Mouse (Mus musculus) neural tube, embryonic 12.5 days (tissue): ENCODE data around the gene Pik3cd. TPM values are rescaled to one million over a fixed set of nuclear protein-coding genes. Genes with fewer than 3 reads are reported as not detected.
"Not testable (repeated sequence)": the region's sequence is repeated elsewhere in the genome, so short reads cannot be mapped to it uniquely, and the experiment has no call there.

Source experiments
- ATAC-seq: fragments of 200-750 bp; cut with Nextera tagmentation; 2 replicates; pipeline ENCODE4 v1.8.0; 2017; ENCODE audit warnings: low read depth, mild to moderate bottlenecking, moderate TSS enrichment, moderate library complexity; ENCODE audit not compliant: low FRiP score
- H3K27ac ChIP-seq: fragments of 300-500 bp; sonication (generic); 2 replicates; pipeline ENCODE4 v1.5.1; 2016
- H3K27me3 ChIP-seq: fragments of 300-500 bp; sonication (generic); replicated peaks from 2 replicates; pipeline ENCODE4 v1.6.1; 2016; ENCODE audit warnings: mild to moderate bottlenecking
- H3K36me3 ChIP-seq: fragments of 300-500 bp; sonication (generic); 2 replicates; pipeline ENCODE4 v1.6.1; 2016; ENCODE audit warnings: mild to moderate bottlenecking
- H3K4me1 ChIP-seq: fragments of 300-500 bp; sonication (generic); 2 replicates; pipeline ENCODE4 v1.6.1; 2016
- H3K4me2 ChIP-seq: fragments of 300-500 bp; sonication (generic); replicated peaks from 2 replicates; pipeline ENCODE4 v1.6.1; 2016; ENCODE audit warnings: mild to moderate bottlenecking
- H3K4me3 ChIP-seq: fragments of 300-500 bp; sonication (generic); 2 replicates; pipeline ENCODE4 v1.5.1; 2016
- H3K9ac ChIP-seq: fragments of 300-500 bp; sonication (generic); 2 replicates; pipeline ENCODE4 v1.6.1; 2016; ENCODE audit warnings: mild to moderate bottlenecking
- H3K9me3 ChIP-seq: fragments of 300-500 bp; sonication (generic); 2 replicates; pipeline ENCODE4 v1.6.1; 2016; ENCODE audit warnings: mild to moderate bottlenecking
- WGBS: fragments of 180-500 bp; shearing (Covaris S2); methylation state at CpG from one replicate; pipeline ENCODE4 v1.1.7; 2016; 5-methylcytosine and 5-hydroxymethylcytosine counted together
- polyA plus RNA-seq: library from polyadenylated mRNA; unstranded; fragments of >200 nt; fragmentation: Nextera tagmentation; extraction: Ambion mirVana; gene quantifications from 2 replicates; pipeline ENCODE4 v1.2.1, GENCODE M21; 2016

Gene Pik3cd
- 20.7 and 22.9 TPM in 2 replicates for polyA plus RNA-seq

DNA sequence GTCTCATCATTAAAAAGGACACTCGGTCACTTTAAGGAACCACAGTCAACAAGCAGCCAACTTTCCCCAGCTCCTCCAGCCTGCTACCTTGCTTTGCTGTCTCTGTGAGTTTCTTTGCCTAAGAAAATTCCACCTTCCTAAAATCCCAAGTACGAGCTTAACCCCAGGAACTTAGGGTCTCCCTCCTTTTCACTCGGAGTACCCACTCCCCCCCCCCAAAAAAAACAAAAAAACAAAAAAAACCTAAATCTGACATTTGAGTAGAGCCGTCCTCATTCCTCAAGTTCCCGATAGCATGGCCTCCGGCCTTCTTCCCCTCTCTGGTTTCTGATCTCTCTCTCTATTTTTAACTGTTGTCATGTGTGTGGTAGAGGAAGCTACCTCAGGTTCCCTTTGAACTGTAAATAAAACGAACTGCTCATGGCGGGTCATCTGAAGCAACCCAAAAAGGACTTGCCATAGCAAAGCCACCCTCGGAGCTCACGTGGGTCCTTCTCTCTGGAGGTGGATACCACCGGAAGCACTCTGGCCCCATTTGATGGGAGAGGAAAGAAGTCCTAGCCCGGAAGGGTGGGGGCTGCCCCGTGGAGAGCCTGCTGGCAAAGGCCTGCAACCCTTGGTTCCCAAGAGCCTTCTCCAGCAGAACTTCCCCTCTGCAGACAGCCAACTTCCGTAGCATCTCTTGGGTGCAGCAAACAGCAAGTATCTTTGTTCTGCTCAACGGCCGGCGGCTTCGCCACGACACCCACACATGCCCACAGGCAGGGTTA lies at the start of gene Pik3cd:
Gene Pik3cd, minus strand, starts transcription at position 362 of the 770 bp plus-strand sequence.
- Histone ChIP-seq H3K4me2 (no peak within 1 kb of the TSS), H3K9ac (no peak within 1 kb of the TSS), H3K4me1 (peaks cover 9% of the 10 kb centered on the region), H3K27me3 (peaks cover 20% of the 10 kb centered on the region), H3K36me3 (no peaks in the 10 kb centered on the region), H3K9me3 (no peaks in the 10 kb centered on the region), H3K4me3 (no peak within 1 kb of the TSS), H3K27ac (no peak within 1 kb of the TSS)
- ATAC-seq: no peak
- WGBS: 75% methylated on average over 19 of the region's 19 CpGs

GRCm38 (mm10) chr4:149750671-149751070 lies 48.3 kb upstream of the Pik3cd start:
- H3K27ac ChIP-seq: no peak overlapping the region

DNA sequence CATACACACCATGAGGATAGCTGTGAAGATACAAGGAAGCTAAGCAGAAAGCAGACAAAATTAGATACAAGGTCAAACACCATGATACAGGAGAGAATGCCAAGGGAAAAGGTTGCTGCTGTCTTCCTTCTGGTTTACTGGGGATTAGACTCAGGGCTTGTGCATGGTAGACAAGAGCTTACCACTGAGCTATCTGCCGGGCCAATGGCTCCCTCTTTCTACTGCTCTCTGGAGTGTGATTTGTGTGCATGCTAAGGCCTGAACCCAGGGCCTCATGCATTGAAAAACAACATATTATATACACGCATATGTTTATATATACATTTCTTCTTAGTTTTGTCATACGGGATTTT lies 47.3 kb upstream of the Pik3cd start:
- H3K9ac ChIP-seq, H3K4me3 ChIP-seq, H3K27ac ChIP-seq, H3K27me3 ChIP-seq, H3K9me3 ChIP-seq, ATAC-seq, H3K4me2 ChIP-seq: not testable (repeated sequence)
- peaks cover 22% of the 10 kb centered on the region for H3K36me3 ChIP-seq
- peaks cover 10% of the 10 kb centered on the region; the same call in 1 of the 2 replicates for H3K4me1 ChIP-seq
- 90% methylated on average over 3 of the region's 3 CpGs for WGBS

More at GRCm38 (mm10) chr4:149750671-149751070, 48.3 kb upstream of the Pik3cd start:
- H3K9ac ChIP-seq: no peak overlapping the region
- no peak for ATAC-seq
- H3K4me3 ChIP-seq: no peak overlapping the region
- no peak overlapping the region for H3K4me2 ChIP-seq
- 35% methylated on average over 5 of the region's 5 CpGs for WGBS
- H3K9me3 ChIP-seq: no peaks in the 10 kb centered on the region
- peaks cover 10% of the 10 kb centered on the region; the same call in 1 of the 2 replicates for H3K4me1 ChIP-seq
- H3K36me3 ChIP-seq: peaks cover 15% of the 10 kb centered on the region; the same call in 1 of the 2 replicates
- no peaks in the 10 kb centered on the region for H3K27me3 ChIP-seq

- ATAC-seq: no peak
- Histone ChIP-seq H3K4me3 (no peak overlapping the region), H3K4me2 (no peak overlapping the region), H3K4me1 (peaks cover 10% of the 10 kb centered on the region; the same call in 1 of the 2 replicates), H3K27ac (no peak overlapping the region), H3K27me3 (no peaks in the 10 kb centered on the region), H3K9ac (no peak overlapping the region), H3K9me3 (no peaks in the 10 kb centered on the region), H3K36me3 (peaks cover 22% of the 10 kb centered on the region)
- WGBS: 77% methylated on average over 18 of the region's 18 CpGs
These were observed 46.8 kb upstream of the Pik3cd start for GRCm38 (mm10) chr4:149749003-149749662.

- no peaks in the 10 kb centered on the region for H3K4me1 ChIP-seq
- no peak overlapping the region for H3K4me2 ChIP-seq
- no peak overlapping the region for H3K9ac ChIP-seq
- no peaks in the 10 kb centered on the region for H3K27me3 ChIP-seq
- H3K9me3 ChIP-seq: no peaks in the 10 kb centered on the region
- H3K27ac ChIP-seq: no peak overlapping the region
- WGBS: 81% methylated on average over 7 of the region's 7 CpGs
- H3K4me3 ChIP-seq: no peak overlapping the region
- H3K36me3 ChIP-seq: peaks cover 43% of the 10 kb centered on the region
- no peak for ATAC-seq
These were observed 41.7 kb upstream of the Pik3cd start for GRCm38 (mm10) chr4:149744119-149744518.

DNA sequence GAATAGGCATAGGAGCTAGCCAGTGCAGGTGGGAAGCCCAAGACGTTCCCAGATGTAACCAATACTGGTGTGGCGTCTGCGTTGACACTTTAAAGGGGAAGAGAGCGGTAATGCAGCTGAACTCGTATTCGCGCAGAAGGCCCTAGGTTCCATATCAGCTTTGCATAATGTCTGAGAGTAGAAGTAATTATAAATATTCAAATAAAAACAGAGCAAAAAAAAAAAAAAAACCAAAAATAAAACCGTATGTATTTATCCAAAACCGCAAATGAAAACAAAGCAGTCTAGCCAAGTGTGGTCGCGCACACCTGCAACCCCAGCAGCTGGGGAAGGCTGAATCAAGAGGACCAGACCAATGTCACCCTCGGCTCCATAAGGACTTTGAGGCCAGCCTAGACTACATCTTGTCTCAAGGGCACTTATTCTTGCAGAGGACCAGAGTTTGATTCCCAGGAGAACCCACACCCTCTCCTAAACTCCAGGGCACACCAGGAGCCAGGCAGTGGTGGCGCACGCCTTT lies 39.7 kb upstream of the Pik3cd start:
- WGBS: 95% methylated on average over 14 of the region's 14 CpGs
- Histone ChIP-seq H3K27ac (no peak overlapping the region), H3K36me3 (peaks cover 38% of the 10 kb centered on the region), H3K4me3 (no peak overlapping the region), H3K9me3 (no peaks in the 10 kb centered on the region), H3K27me3 (no peaks in the 10 kb centered on the region), H3K4me2 (no peak overlapping the region), H3K4me1 (peaks cover 7% of the 10 kb centered on the region; the same call in 1 of the 2 replicates), H3K9ac (no peak overlapping the region)
- ATAC-seq: no peak

DNA sequence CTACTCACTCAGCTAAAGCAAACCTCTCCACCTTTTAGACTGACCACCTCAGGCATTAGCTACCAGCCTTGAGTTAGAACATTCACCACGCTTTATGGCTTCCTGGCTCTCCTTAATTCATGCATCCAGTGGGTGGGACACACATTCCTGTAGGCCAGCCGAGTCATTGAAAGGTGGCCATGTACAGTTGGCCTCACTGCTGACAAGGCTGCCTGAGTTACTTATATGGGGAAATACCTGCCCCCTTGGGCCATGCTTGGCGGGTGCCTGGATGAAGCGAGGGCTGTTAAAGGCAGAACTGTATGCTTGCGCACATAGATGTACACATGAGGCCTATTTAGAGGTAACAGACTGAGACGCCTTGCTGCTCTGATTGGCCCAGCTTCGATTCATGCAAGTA lies 37.9 kb upstream of the Pik3cd start:
- H3K36me3 ChIP-seq: peaks cover 35% of the 10 kb centered on the region
- no peak overlapping the region for H3K4me2 ChIP-seq
- 90% methylated on average over 7 of the region's 7 CpGs for WGBS
- H3K27ac ChIP-seq: no peak overlapping the region
- no peaks in the 10 kb centered on the region for H3K9me3 ChIP-seq
- no peak for ATAC-seq
- no peak overlapping the region for H3K4me3 ChIP-seq
- no peak overlapping the region for H3K9ac ChIP-seq
- peaks cover 25% of the 10 kb centered on the region for H3K4me1 ChIP-seq
- H3K27me3 ChIP-seq: no peaks in the 10 kb centered on the region

DNA sequence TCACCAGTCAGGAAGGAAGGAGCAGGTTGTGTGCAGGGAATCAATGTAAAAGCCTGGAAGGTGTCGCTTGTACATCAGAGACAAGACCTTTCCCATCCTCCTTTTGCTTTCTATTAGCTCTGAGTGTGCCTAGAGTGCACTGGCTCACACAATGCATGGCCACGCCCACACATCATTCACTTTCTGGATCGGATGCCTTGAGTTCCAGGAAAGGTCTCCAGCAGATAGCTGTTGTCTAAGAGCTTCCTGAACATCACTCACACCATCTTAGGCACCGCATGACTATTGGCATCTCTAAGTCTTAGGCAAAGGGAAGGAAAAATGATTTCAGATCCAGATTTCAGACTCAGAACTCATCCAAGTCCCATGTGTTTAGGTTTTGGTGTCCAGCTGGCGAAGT lies 37.1 kb upstream of the Pik3cd start:
- peaks cover 28% of the 10 kb centered on the region for H3K36me3 ChIP-seq
- H3K27ac ChIP-seq: no peak overlapping the region
- no peak overlapping the region for H3K9ac ChIP-seq
- H3K4me3 ChIP-seq: no peak overlapping the region
- 69% methylated on average over 5 of the region's 5 CpGs for WGBS
- H3K4me1 ChIP-seq: peaks cover 33% of the 10 kb centered on the region
- no peak for ATAC-seq
- H3K9me3 ChIP-seq: no peaks in the 10 kb centered on the region
- no peaks in the 10 kb centered on the region for H3K27me3 ChIP-seq
- H3K4me2 ChIP-seq: no peak overlapping the region

- peaks cover 10% of the 10 kb centered on the region for H3K36me3 ChIP-seq
- peak within 1 kb of the TSS; percentile 93 for H3K9ac ChIP-seq
- H3K4me2 ChIP-seq: peak within 1 kb of the TSS; percentile 94
- peak within 1 kb of the TSS; percentile 29 for H3K27ac ChIP-seq
- WGBS: under 1% methylated on average over 97 of the region's 97 CpGs
- no peaks in the 10 kb centered on the region for H3K9me3 ChIP-seq
- peak; percentile 89 for ATAC-seq
- peak within 1 kb of the TSS; percentile 89 for H3K4me3 ChIP-seq
- H3K4me1 ChIP-seq: peaks cover 51% of the 10 kb centered on the region
- H3K27me3 ChIP-seq: no peaks in the 10 kb centered on the region
These were observed 35.3 kb upstream of the Pik3cd start, which contains the start of gene Tmem201 for GRCm38 (mm10) chr4:149737383-149738324. Gene Tmem201, minus strand, starts transcription at chr4:149738044.

DNA sequence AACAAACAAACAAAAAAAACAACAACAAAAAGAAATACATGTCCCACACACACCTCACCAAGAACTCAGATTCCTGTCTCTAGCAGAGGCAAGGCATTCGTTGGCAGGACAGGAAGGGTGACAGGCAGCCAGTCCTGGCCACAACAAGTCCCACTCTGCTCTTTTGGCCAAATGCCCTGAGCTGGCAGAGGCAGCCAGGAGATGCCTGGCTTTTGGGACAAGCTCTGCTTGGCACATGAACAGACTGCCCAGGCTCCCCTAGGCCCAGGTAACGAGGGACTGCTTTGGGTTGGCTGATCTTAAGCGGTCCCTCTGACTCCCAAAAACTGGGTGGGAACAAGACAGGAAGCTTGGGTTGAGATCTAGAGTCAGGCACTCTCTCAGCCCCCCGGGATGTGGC lies 34.2 kb upstream of the Pik3cd start:
- no peaks in the 10 kb centered on the region for H3K27me3 ChIP-seq
- H3K4me1 ChIP-seq: peaks cover 54% of the 10 kb centered on the region
- H3K9me3 ChIP-seq: no peaks in the 10 kb centered on the region
- no peak overlapping the region for H3K27ac ChIP-seq
- WGBS: 58% methylated on average over 4 of the region's 4 CpGs
- H3K4me2 ChIP-seq: peak overlapping the region; percentile 94
- H3K36me3 ChIP-seq: peaks cover 11% of the 10 kb centered on the region
- peak overlapping the region; percentile 93 for H3K9ac ChIP-seq
- peak overlapping the region; percentile 89 for H3K4me3 ChIP-seq
- no peak for ATAC-seq

DNA sequence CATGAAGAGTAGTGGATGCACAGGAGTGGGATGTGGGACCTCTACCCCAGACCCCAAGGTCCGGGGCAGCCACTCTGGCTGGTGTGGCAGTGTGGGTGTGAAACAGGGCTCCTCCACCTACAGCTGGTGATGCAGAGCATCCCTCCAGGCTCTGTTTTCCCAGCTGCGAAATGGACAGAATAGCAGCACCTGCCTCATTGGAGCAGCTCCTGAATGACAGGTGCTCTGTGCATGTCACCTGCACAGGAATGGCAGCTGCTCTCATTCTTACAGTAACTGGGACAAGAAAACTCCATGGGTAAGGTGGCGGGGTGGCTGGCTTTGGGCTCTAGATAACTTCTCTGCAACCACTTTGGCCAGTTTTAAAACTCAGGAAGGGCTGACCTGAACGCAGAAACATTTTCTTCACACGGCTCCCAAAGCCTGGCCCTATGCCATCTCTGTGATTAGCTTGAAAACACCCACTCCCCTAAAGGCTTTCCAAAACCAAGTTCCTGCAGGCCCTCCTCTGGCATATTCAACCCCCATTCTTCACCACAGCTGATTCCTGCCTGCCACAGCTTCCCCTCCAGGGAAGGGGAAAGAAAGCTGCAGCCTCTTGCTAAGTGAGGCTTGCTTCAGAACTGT lies 33.4 kb upstream of the Pik3cd start:
- Histone ChIP-seq H3K27me3 (no peaks in the 10 kb centered on the region), H3K4me1 (peaks cover 54% of the 10 kb centered on the region), H3K27ac (no peak overlapping the region), H3K4me2 (peak overlapping the region; percentile 94), H3K4me3 (no peak overlapping the region), H3K9me3 (no peaks in the 10 kb centered on the region), H3K36me3 (peaks cover 14% of the 10 kb centered on the region), H3K9ac (no peak overlapping the region)
- WGBS: 86% methylated on average over 5 of the region's 5 CpGs
- ATAC-seq: no peak
